Mouse (Mus musculus) WW6 (cell line): ENCODE measurements around the gene Tsku.

Experiments
- DNase-seq: peaks from one replicate; pipeline ENCODE4 v3.0.0-alpha.2; 2013; ENCODE audit warnings: low read depth, low spot score

Gene Tsku

DNA sequence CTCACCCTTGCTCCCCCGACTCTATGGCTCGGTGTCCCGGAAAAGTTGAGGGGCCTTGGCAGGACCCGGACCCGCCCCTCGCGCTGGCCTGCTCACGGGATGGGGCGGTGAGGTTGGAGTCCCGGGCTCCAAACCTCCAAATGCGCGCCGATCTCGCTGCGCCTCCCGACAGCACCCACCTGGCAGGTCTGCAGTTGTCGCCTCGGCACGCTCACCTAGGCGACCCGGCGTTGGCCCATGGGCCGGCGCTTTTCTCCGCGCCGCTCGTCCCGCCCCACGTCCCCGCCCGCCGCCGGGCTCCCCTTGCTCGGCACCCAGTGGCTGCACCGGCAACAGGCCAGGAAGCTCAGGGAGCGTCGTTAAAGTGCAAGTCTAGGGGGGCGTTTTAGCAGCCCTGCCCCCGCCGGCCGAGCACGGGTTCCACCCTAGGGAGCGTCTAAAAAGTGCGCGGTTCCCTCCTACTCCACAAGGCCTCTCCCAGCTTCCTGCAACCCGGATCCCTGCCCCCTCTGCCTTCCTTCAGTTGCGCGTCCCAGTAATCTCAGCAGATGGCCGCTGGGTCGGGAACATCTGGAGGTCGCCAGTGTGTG lies at the start of gene Tsku:
Gene Tsku (minus strand): TSS at position 266 of the 590 bp plus-strand sequence.
- DNase-seq = peak; percentile 94

DNA sequence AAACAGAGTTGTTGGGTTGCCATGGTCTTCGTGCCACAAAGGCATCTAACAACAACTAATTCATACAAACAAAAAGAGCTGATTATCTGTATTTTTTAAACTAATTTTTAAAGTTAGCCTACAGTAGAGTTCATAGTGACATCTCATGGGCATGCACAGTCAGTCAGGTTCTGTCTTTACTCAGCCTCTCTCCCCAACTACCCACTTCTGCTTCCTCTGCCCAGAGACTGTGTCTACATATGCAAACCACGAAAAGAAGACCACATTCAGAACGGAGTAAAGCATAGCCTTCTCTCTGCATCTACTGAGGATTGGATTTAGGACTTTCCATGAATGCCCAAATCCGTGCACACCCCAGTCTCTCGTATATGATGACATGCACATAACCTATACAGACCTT lies 46.5 kb upstream of the Tsku start:
- DNase-seq = no peak

DNA sequence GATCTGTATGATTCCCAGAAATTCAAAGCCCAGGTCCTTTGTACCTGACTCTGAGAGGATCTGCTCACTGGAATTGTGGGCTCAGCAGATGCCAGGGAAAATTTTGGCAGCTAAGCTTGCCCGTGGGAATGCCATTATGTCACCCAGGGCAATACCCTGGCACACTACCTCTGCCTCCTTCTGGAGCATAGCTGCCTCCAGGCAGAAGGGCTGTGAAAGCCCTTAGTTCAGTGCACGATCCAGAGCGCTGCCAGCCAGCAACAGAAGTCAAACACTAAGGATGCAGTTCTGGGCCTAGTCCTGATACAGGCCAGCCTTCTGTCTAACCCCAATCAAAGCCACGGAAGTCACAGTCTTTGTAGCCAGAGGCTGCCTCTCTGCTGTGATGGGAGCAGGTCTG lies 42.9 kb upstream of the Tsku start:
- no peak for DNase-seq

DNA sequence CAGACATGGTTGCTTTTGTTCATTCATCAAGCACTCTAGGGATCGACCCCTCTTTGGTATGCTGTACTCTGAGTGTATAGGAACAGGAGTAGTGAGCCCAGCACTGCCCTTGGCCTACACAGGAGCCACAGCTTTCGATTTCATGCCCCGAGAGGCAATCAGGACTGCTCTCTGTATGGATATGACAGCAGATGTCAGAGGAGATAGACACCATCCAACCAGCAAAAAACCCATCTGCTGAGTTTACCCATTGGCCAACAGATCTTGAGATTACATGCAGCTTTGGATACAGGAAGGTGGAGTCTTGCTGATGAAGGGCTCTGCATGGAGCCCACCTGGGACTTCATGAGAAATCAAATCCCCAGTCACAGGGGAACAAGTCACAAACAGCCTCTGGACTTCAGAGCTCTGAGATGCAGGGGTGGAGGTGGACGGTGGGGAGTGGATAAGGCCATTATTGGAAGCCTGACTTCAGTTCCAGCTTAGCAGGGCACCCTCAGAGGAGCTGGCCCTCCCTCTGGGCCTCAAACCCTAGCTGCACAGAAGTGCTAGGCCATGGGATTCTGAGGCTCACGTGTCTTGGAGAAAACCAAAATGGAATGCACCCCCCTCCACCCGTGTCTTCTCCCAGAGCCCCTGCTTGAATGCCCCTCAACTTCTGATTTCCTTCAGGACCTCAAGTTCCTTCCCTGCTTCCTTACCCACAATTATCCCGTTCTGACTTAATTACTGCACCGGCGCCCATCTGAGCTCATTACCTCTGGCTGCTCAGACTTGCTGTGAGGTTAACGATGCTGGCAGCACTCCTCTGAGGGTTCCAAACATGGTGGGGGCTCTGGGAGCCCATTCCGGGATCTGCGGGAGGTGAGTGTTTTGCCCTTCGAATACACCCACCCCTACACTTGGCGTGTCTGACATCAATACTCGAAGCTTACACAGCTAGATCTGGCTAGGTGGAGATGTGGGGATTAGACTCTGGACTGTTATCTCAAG lies 41.8 kb upstream of the Tsku start:
- DNase-seq = no peak

DNA sequence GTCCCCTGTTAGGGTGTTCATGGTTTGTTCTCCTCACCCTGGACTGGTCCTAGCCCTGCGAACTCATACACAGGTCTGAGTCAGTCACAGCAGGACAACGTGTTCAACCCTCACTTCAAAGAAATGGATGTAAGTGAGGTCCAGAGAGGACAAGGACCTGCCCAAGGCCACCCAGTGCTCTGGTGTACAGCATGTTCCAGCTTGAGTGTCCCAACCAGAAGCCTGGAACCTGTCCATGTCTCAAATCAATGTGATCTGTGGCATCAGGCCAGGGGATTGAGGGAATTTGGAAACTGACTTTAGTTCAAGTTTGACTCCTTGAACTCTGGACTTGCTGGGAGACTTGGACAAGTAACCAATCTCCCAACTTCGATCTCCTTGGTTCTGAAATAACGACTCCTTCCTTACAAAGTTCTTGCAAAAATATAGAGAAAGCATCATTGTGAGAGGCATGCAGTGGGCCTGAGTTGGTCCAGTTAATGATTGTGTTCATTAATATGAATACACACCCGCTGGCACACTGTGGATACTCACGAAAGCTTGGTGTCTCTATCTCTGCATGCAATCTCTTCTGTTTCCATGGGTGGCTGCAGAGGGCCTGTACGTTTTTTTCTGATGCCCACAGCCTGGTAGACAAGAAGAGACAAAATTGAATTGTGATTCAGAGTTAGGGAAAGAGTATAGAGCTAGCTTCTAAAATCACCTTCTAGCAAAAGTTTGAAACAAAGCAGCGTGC lies 31.5 kb upstream of the Tsku start:
- no peak for DNase-seq

DNA sequence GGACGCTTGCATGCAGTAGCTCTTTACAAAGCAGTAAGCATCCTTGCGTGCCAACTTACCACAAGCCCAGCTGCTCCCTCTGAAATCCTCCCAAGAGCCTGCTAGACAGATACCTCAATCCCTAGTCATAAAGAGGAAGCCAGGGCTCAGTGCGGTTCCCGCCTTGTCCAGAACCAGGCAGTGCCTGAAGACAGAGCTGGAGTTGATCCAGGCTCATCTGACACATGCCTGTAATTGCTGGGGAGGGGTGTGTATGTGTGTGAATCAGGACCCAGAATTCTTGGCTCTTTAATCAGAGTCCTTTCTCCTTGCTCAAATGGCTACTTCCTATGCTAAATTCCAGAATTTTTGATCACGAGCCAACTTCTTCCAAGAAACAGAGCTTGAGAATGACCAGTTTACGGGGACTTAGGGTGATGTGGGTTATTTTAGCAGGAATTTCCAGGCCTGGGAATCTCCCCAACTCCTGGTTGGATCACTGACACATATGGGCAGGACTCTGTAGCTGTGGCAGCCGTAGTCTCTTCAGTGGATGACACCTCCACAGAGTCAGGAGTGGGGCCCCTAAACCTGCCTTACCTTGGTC lies 30.3 kb upstream of the Tsku start:
- DNase-seq = no peak

DNA sequence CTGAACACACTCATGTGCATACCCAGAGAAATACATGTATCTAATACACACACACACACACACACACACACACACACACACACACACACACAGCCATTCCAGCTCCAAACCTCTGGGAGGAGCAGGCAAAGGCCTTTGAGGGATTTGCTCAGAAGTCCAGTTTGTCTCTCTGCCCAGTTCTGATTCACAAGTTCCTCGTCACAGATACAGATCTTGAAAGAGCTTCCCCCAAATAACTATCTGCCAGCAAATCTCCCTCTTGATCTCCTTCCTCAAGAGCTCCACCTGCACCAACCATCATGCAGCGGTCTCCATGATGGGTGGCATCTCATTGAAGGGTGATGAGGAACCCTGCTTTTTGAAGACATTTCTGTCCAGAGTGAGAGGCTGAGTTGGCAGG lies 29.4 kb upstream of the Tsku start:
- DNase-seq = no peak

DNA sequence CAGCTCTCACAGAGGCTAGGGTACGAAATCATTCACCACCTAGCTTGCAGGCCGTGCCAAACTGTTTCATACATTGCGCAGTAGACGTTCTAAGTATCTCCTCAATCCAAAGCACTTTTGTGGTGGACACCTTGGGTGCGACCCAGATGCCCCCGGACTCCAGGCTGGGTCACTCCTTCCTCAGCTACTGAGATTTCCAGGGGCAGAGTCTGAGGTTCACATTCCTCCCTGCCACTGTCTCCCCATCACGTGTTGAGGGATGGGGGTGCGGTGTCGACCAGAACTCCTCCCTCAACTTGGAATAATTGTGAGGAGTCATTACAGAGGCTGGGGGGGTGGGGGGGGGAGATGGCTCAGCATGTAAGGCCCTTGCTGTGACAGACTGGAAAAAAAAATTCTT lies 28.5 kb upstream of the Tsku start:
- DNase-seq = no peak

DNA sequence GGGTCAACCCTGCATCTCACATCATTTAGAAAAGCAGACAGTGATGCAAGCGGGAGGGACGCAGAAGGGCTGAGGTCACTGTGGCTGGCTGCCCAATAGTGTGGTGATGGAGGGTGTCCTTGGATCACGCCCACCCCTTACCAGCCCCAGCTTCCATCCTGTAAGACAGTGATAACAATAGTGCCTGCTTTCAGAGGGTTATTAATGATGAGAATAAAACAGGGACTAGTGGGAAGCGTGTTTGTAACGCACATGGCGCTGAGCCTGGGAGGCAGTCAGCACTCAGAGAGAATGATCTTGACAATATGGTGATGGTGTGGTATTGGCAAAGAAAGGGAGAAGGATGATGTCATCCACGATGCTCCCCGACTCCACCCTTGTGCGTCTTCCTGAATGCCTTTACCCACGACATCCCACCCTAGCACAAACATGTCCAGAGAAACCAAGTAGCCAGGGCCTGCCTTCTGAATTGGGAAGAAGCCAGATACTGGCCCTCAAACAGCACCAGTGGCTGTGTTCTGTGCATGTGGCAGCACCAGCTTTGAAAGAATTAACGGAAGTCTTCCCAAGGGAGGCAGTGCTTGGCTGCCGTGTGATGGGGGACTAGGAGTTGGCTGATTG lies 27.9 kb upstream of the Tsku start:
- no peak for DNase-seq

DNA sequence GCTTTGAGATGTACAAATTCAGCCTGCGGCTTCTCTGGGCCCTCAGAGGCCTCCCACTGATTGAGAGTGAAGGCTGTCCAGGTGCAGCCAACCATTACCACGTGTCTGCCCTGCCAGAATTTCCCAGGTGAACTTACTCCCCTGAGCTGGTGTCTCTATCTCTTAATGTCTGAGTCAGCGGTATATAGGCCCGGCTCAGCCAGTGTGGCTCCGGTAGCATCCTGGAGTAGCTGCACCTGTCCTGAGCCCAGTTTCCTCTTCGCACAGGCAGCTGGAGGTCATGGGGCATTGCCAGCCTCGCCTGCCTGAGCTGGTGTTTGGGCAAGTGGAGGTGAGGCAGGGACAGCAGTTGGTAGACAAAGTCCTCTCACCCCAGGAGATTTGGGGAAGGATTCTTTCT lies 26.1 kb upstream of the Tsku start:
- DNase-seq = no peak

DNA sequence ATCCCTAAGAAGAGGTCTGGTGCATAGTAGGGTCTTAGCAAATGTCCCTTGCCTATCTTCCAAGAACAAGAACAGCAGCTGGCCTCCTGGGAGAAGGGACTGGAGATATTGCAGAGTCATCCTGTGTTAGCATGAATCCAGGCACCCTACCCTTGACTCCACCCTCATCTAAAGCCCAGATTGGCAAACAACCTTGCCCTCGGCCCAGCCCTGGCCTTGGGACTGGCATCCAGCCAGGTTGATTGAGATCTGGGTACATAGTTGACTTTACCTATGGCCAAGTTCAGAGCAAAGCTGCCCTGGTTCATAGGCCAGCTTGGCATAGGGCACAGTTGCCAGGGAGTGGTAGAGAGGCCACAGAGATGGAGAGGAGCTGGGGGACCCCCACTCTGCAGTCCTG lies 24.0 kb upstream of the Tsku start:
- no peak for DNase-seq

DNA sequence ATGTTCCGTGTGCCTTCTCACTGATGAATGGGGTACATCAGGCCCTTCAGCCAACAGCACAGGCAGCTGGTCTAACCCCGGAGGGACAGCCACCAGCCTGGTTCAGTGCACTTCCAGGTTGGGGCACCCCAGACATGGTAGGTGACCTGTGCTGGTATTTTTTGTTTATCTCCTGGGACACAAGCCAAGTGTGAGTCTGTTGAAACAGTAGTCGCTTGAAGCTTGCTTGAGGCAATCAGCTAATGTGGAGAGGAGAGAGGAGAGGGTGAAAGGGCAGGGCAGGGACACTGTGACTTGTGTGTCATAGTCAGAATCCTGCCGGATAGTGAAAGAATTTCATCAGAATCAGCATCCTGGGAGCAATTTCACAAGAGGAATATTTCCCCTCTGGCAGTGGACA lies 22.2 kb upstream of the Tsku start:
- DNase-seq = no peak

DNA sequence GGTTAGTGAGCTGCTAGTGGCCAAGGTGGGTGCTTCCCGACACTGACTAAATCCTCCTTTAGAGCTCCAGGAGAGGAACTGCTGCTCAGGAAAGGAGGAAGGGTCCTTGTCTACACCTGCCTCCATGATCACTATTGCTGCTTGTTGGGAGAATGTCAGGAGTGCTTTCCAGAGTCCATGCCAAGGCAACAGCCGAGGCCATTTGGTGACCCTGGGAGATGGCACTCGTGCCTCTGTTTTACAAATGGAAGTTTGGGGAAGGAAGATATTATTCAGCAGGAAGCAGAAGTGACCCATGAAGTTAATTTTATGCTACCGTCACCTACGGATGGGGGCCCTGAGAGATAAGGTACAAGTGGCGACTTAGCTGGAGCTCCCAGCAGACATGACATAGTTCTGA lies 21.7 kb upstream of the Tsku start:
- DNase-seq = no peak

DNA sequence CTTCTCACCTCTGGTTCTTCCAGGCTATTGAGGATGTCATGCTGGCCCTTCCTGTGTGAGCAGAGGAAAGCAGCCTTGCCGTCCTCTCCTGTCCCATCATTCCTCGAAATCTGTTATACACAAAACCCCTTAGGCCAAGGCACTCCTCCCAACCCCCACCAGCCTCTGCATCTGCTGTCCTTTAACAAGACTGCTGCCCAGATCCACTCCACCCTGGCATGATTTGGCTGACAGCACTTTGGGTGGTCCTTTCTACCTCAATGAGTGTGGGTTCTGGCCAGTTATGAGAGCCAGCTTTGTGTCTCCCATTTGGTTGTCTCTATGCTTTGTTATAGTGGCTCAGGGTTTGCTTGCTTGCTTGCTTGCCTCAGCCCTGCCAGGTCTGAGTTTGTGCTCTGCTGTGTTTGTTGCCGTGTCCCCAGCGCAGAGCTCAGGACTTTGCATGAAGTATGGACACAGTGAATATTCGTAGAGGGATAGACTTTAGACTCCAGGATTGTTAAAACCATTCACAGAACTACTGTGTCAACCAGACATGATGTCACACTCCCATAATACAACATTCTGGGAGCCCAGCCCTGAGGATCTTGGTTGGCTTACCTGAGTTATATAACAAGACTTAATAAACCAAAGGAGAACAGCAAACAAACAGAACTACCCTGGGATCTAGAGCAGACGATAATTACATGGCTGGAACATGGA lies 19.2 kb upstream of the Tsku start:
- DNase-seq = no peak

DNA sequence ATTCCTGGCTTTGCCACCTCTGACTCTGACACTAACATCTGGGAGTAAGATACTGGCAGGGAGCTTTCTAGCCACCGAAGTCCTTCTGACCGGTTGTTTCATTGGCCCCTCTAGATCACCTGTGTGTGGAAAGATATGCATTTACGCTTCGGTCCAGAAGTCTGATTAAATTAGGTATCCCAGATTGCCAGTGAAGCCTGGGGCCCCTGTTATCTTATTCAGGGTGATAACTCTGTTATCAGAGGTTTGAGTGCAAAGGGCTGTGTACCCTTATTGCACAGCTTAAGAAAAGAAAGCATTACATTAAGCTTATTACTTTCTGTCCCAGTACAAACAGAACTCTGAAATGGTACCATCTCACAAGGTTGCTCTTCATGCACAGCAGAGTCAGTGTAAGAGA lies 18.1 kb upstream of the Tsku start:
- no peak for DNase-seq

DNA sequence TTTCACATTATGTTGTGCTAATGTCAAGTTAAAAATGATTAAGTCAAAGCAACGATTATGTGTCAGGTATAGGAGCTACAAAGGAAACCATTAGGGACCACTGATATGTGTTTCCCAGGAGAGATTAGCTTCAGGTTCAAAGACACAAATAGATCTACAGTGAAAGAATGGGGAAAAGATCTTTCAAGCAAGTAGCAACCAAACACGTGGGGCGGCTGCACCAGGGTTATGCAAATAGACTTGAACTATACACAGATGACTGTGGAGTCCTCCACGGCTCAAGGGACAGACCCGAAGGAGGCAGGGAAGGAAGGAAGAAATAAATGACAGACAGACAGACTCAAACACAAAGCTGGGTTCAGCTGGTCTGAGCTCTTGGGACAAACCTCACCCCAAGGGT lies 16.1 kb upstream of the Tsku start:
- DNase-seq = no peak

DNA sequence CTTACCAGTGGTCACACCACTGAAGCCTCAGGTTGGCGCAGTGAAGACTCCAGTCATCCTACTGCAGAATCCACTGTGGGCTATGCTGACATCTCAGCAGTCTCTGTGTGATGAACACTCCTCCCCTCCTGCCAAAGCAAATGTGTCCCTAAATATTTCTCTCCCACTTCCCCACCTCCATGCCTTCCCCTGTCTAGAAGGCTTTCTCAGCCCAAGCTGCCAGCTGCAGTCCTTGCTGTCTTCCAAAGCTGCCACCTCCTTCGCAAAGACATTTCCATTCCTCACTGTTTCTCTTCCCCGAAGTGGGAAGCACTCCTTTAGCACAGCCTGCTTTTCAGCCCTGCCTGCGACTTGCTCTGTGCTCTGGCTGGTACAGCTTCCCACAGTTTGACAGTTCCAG lies 10.0 kb upstream of the Tsku start:
- no peak for DNase-seq

DNA sequence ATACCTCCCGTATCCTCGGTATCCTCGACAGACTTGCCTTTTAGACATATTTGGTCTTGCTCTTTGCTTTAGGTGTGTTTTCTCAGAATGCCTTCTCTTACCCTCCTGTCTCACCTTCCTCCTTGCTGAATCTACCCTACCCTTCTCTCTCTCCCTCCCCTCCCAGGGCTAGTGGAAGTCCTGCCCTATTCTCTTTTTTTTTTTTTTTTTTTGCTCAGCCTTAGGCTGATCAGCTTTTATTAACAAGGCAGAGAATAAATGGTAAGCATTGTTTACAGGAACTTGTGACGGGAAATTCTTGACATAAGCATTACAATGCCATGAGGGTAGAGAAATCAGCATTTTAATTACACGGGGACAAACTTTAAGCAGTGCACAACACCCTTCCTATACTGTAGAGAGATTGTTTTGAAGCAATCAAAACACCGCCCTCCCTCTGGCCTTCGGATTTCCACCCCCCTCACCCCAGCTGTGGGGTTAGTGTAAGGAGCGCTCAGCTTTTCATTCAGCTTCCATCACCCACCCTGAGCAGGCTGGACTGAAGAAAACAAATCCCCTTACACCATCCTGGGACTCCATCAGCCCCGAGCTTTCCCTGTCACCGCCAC lies 8.7 kb upstream of the Tsku start:
- peak; percentile 26 for DNase-seq

DNA sequence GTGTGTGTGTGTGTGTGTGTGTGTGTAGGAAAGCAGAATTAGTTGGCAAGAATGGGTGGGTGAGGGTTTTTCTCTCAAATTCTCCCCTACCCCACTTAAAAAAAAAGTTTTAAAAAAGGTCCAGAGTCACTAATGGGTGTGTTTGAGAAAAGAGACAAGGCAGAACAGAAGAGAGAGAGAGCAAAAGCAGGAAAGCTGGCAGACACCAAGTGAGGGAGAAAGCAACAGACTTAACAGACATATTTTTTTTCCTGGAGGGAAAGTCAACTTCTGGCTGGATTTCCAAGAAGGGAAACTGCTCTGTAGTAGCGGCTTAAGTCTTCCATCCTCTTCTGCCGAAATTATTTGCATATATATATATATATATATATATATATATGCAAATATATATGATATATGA lies 534 bp upstream of the Tsku start:
- DNase-seq = no peak

DNA sequence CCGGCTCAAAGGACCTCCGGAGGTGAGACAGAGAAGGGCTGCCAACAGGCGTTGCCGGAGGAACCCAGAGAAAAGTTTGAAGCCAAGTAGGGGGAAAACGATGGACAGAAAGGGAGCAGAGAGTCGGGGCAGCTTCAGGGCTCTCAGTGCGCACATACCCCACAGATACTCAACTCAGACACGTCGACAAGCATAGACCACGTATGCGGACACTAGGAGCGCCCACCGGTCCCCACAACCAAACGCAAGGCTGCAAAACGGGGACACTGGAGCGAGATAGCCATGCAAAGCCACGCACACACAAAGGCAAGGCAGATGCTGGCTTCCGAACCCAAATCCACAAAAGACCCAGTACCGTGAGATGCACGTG lies 522 bp downstream of the Tsku start:
- DNase-seq = no peak
